Mouse (Mus musculus): Measurements from ENCODE around the gene Gas7.
A peak's percentile ranks its signal among the peaks of the same experiment; 100 is the strongest.

The Gas7 gene

GRCm38 (mm10) chr11:67627179-67627578 lies 171.9 kb downstream of the Gas7 start:
- DNase-seq (ENCODE audit: low spot score) = no peak

- DNase-seq (ENCODE audit: low spot score) = no peak
Measured at GRCm38 (mm10) chr11:67628522-67628921, 173.3 kb downstream of the Gas7 start.

- no peak for DNase-seq (ENCODE audit: low spot score)
Measured at GRCm38 (mm10) chr11:67632906-67633305, 177.7 kb downstream of the Gas7 start.

GRCm38 (mm10) chr11:67633620-67634229 lies 178.5 kb downstream of the Gas7 start:
- no peak for DNase-seq (ENCODE audit: low spot score)

- DNase-seq (ENCODE audit: low spot score) = no peak
Measured at GRCm38 (mm10) chr11:67636201-67636600, 181.0 kb downstream of the Gas7 start.

- no peak for DNase-seq (ENCODE audit: low spot score)
Measured at GRCm38 (mm10) chr11:67636905-67637586, 181.8 kb downstream of the Gas7 start.

GRCm38 (mm10) chr11:67638401-67638800 lies 183.2 kb downstream of the Gas7 start:
- DNase-seq (ENCODE audit: low spot score) = no peak

- no peak for DNase-seq (ENCODE audit: low spot score)
Measured at GRCm38 (mm10) chr11:67640299-67640698, 185.1 kb downstream of the Gas7 start.

- DNase-seq (ENCODE audit: low spot score) = no peak
Measured at GRCm38 (mm10) chr11:67642421-67642820, 187.2 kb downstream of the Gas7 start.

- DNase-seq (ENCODE audit: low spot score) = no peak
Measured at GRCm38 (mm10) chr11:67642835-67643234, 187.6 kb downstream of the Gas7 start.

GRCm38 (mm10) chr11:67643465-67643864 lies 188.2 kb downstream of the Gas7 start:
- no peak for DNase-seq (ENCODE audit: low spot score)

GRCm38 (mm10) chr11:67644632-67645149 lies 189.5 kb downstream of the Gas7 start:
- DNase-seq (ENCODE audit: low spot score) = no peak

- DNase-seq (ENCODE audit: low spot score) = peak; percentile 73
Measured at GRCm38 (mm10) chr11:67647745-67648144, 192.5 kb downstream of the Gas7 start.

GRCm38 (mm10) chr11:67648651-67649407 lies 193.6 kb downstream of the Gas7 start:
- DNase-seq (ENCODE audit: low spot score) = no peak

GRCm38 (mm10) chr11:67649971-67650707 lies 194.9 kb downstream of the Gas7 start:
- DNase-seq (ENCODE audit: low spot score) = no peak

- no peak for DNase-seq (ENCODE audit: low spot score)
Measured at GRCm38 (mm10) chr11:67651731-67652130, 196.5 kb downstream of the Gas7 start.

GRCm38 (mm10) chr11:67652194-67652892 lies 197.1 kb downstream of the Gas7 start:
- no peak for DNase-seq (ENCODE audit: low spot score)

GRCm38 (mm10) chr11:67652893-67653255 lies 197.6 kb downstream of the Gas7 start:
- DNase-seq (ENCODE audit: low spot score) = no peak

- DNase-seq (ENCODE audit: low spot score) = no peak
Measured at GRCm38 (mm10) chr11:67653521-67654090, 198.4 kb downstream of the Gas7 start.

GRCm38 (mm10) chr11:67654514-67654913 lies 199.3 kb downstream of the Gas7 start:
- no peak for DNase-seq (ENCODE audit: low spot score)

- DNase-seq (ENCODE audit: low spot score) = no peak
Measured at GRCm38 (mm10) chr11:67655236-67655959, 200.2 kb downstream of the Gas7 start.

All from urinary bladder, postnatal 25 days (tissue).